Mouse (Mus musculus) C2C12 (cell line): ENCODE results near the gene Melk. TPM values are rescaled to one million over a fixed set of nuclear protein-coding genes. Genes with fewer than 3 reads are reported as not detected.

Source experiments
- H3K27me3 ChIP-seq: one replicate; pipeline ENCODE4 v1.6.1; 2011; ENCODE audit not compliant: control insufficient read depth, insufficient read depth, insufficient read length
- H3K36me3 ChIP-seq: one replicate; pipeline ENCODE4 v1.6.1; 2011; ENCODE audit not compliant: control insufficient read depth, insufficient read depth
- H3K4me3 ChIP-seq: one replicate; pipeline ENCODE4 v1.5.1; 2011; ENCODE audit warnings: mild to moderate bottlenecking, control low read depth; ENCODE audit not compliant: poor library complexity, insufficient read depth, severe bottlenecking
- H3K79me2 ChIP-seq: one replicate; pipeline ENCODE4 v1.6.1; 2011; ENCODE audit not compliant: control insufficient read depth, insufficient read depth
- H3K79me3 ChIP-seq: one replicate; pipeline ENCODE4 v1.6.1; 2011; ENCODE audit warnings: low read depth, control low read depth
- H3ac ChIP-seq: one replicate; pipeline ENCODE3; 2011; ENCODE audit warnings: low read depth; ENCODE audit not compliant: control insufficient read depth, insufficient read length
- CEBPB ChIP-seq: IDR thresholded peaks from one replicate; pipeline ENCODE4 v1.6.1; 2011; ENCODE audit warnings: low read depth, mild to moderate bottlenecking, control low read depth, moderate library complexity
- CTCF ChIP-seq: IDR thresholded peaks from one replicate; pipeline ENCODE4 v1.5.1; 2011; ENCODE audit not compliant: control insufficient read depth, insufficient read depth, insufficient read length
- FOSL1 ChIP-seq: IDR thresholded peaks from one replicate; pipeline ENCODE4 v1.8.0; 2011; ENCODE audit warnings: mild to moderate bottlenecking, low read length; ENCODE audit not compliant: poor library complexity, insufficient read depth, severe bottlenecking
- MAX ChIP-seq: IDR thresholded peaks from one replicate; pipeline ENCODE4 v1.6.1; 2011; ENCODE audit warnings: mild to moderate bottlenecking, control low read depth
- MYOD1 ChIP-seq: IDR thresholded peaks from one replicate; pipeline ENCODE4 v1.6.1; 2011; ENCODE audit warnings: low read depth; ENCODE audit not compliant: control insufficient read depth, insufficient read length
- MYOG ChIP-seq: IDR thresholded peaks from one replicate; pipeline ENCODE4 v1.6.1; 2011; ENCODE audit not compliant: control insufficient read depth, insufficient read length; ENCODE audit errors: extremely low read depth
- USF1 ChIP-seq: IDR thresholded peaks from one replicate; pipeline ENCODE4 v1.6.1; 2011; ENCODE audit warnings: low read depth, mild to moderate bottlenecking, control low read depth, moderate library complexity
- polyA plus RNA-seq: library from polyadenylated mRNA; unstranded; fragments of >200 nt; fragmentation: generic; extraction: Trizol; gene quantifications from one replicate; pipeline ENCODE4 v1.2.1, GENCODE M21; 2012; ENCODE audit warnings: missing spikeins

Melk gene
- polyA plus RNA-seq, 1 experiment, result 25.0 TPM

DNA sequence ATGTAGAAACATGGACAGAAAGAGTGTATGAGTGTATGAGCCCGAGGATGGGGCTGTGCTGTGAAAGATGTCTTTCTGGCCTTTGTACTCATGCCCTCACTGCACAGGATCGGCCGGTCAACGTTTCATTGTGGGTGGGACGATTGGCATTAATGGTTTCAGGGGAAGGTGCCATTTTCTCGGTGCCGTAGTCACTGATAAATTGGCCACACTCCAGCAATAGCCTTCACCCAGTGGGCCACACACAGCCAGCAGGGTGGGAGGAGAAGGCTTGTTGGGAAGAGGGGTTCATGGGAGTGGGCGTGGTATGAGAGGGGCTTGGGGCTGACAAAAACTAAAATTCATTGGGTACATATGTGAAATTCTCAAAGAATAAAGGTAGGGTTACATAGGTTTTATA, 34.3 kb downstream of the Melk start:
- H3K79me3 ChIP-seq, result no peaks in the 10 kb centered on the region
- H3ac ChIP-seq, result no peak overlapping the region
- no peaks in the 10 kb centered on the region for H3K27me3 ChIP-seq
- TF ChIP-seq MYOG (no peak), MYOD1 (no peak), MAX (no peak), USF1 (no peak), CEBPB (no peak), CTCF (no peak), FOSL1 (no peak)
- H3K4me3 ChIP-seq, result no peak overlapping the region
- H3K79me2 ChIP-seq, result no peaks in the 10 kb centered on the region
- H3K36me3 ChIP-seq, result peaks cover 20% of the 10 kb centered on the region

DNA sequence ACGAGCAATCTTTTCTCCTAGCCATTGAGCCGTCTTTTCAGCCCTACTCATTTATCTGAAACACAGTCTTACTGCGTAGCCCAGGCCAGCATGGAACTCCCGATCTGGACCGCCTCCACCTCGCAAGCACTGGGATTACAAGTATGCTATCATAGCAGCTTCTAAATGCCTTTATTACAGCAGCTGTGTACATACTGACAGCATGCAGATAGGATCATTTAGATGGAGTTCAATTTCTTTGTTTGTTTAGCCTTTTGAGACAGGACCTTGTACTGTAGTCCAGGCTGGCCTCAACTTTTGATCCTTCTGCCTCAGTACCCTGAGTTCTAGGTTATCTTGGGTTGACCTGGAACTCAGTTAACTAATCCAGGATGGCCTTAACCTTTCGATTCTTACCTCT, 61.0 kb downstream of the Melk start:
- Histone ChIP-seq H3K79me2 (no peaks in the 10 kb centered on the region), H3K36me3 (peaks cover 37% of the 10 kb centered on the region), H3ac (no peak overlapping the region), H3K27me3 (no peaks in the 10 kb centered on the region), H3K79me3 (no peaks in the 10 kb centered on the region), H3K4me3 (no peak overlapping the region)
- TF ChIP-seq MYOG, result no peak
- no peak for TF ChIP-seq CTCF
- no peak for TF ChIP-seq MAX
- no peak for TF ChIP-seq MYOD1
- no peak for TF ChIP-seq CEBPB
- no peak for TF ChIP-seq FOSL1
- no peak for TF ChIP-seq USF1

DNA sequence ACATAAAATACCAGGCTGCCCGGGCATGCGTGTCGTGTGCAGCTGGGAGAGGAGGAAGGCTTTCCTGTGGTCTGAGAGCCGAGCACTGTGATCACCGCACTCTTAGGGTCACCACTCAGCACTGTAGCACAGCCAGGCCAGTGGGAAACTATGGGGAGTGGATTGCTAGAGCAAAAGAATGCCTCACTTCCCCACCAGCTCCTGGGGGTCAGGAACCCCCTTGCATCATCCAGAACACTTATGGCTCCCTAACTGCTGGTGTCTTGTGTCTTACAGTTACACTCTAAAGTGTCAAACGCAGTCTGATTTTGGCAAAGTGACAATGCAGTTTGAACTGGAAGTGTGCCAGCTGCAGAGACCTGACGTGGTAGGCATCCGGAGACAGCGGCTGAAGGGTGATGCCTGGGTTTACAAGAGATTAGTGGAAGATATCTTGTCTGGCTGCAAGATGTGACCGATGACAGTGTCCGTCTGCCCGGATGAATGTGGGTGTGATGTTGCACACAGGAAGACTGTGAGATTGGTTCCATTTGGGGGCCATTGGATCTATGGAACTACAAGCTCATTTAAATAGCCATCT, 62.8 kb downstream of the Melk start:
- Histone ChIP-seq H3K36me3 (peaks cover 37% of the 10 kb centered on the region), H3K79me3 (no peaks in the 10 kb centered on the region), H3K27me3 (no peaks in the 10 kb centered on the region), H3K4me3 (no peak overlapping the region), H3ac (no peak overlapping the region), H3K79me2 (no peaks in the 10 kb centered on the region)
- TF ChIP-seq MYOD1, result no peak
- TF ChIP-seq USF1, result no peak
- TF ChIP-seq MYOG, result no peak
- TF ChIP-seq MAX, result no peak
- no peak for TF ChIP-seq CEBPB
- TF ChIP-seq CTCF, result no peak
- no peak for TF ChIP-seq FOSL1

DNA sequence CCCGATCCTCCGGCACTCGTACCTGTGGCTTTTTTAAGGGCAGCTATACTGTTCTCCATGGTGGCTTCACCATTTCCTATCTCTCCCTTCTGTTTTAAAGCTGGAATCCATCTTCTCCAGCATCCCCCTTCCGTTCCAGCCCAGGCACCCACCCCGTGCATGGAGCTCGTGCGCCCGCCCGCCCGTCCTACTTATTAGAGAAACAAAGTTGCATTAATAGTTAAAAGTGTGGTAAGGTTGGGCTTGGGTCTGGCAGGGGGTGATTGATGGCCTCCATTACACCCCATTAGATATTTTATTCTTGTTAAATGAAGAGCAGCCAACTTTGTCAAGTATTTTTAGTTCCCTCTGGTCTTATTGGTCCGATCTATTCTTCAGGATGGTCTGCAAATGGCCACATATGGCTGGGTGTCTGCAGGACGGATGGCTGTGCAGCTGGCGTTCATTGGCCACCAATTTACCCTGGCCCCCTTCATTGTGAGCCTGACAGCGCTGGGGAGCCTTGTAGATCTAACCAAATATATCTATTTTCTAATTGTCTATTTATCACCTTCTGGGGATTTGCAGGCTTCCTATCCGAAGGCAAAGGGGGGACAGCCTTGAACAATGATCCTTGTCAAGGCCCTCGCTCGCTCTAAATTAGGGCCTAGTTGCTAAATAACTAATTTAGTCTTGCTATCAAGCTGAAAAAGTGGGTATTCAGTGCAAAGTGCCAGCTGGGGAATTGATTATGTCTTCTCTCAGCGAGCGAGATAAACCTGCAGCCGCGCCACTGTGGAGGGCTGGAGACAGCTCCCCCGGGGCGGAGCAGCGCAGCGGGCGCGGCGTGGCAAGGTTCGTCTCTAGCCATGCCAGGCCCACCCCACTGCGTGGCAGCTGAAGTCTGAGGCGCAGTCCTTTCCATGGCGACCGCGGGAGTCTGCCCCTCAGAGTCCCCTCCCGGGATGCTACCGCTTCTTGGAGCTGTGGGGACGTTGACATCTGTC, 91.8 kb downstream of the Melk start:
- no peak overlapping the region for H3ac ChIP-seq
- no peaks in the 10 kb centered on the region for H3K79me3 ChIP-seq
- TF ChIP-seq MAX (no peak), CEBPB (no peak), MYOG (no peak), MYOD1 (no peak), CTCF (no peak), FOSL1 (no peak), USF1 (no peak)
- no peak overlapping the region for H3K4me3 ChIP-seq
- H3K79me2 ChIP-seq, result no peaks in the 10 kb centered on the region
- peaks cover 3% of the 10 kb centered on the region for H3K27me3 ChIP-seq
- no peaks in the 10 kb centered on the region for H3K36me3 ChIP-seq

DNA sequence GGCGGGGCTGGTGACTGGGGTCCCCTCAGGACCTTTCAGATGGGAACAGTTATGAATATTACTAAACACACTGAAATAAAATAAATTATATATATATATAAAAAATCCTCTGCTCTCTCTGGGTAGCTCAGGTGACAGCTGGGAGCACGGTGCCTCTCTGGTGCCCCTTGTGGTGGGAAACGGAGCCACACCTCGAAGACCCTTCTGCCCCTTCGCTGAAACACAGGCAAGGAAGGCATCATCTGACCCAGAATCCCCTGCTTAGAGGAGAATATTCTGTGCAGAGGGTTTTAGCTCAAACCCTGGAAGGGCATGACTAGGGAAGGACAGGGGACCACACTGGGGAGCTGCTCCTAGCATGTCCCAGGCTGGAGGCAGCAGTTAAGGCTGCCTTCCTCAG, 101.9 kb downstream of the Melk start:
- no peaks in the 10 kb centered on the region for H3K79me2 ChIP-seq
- peak; percentile 15 for TF ChIP-seq CTCF
- no peak for TF ChIP-seq MYOG
- TF ChIP-seq CEBPB, result no peak
- no peak for TF ChIP-seq MAX
- no peak for TF ChIP-seq MYOD1
- no peak overlapping the region for H3K4me3 ChIP-seq

More for the DNA sequence above, 101.9 kb downstream of the Melk start:
- Histone ChIP-seq H3K36me3 (no peaks in the 10 kb centered on the region), H3K79me3 (no peaks in the 10 kb centered on the region), H3K27me3 (peaks cover 25% of the 10 kb centered on the region), H3ac (no peak overlapping the region)
